Mouse (Mus musculus) CH12F3 (cell line): ENCODE measurements around the gene Foxr1.
"Not testable (repeated sequence)": the region's sequence is repeated elsewhere in the genome, so short reads cannot be mapped to it uniquely, and the experiment has no call there.

Source experiments
- in situ Hi-C: fragments of 300-500 bp; cut with MboI; formaldehyde crosslinking; loops from 2 replicates; pipeline ENCODE4 v1.14.3; 2020; ENCODE audit warnings: low sequenced_read_pairs

Foxr1 gene

GRCm38 (mm10) chr9:44417892-44418363, 23.0 kb downstream of the Foxr1 start:
- in situ Hi-C loops: no loop called here

- in situ Hi-C loops: no loop called here
Observed at GRCm38 (mm10) chr9:44417156-44417891, 23.6 kb downstream of the Foxr1 start.

GRCm38 (mm10) chr9:44412781-44413180, 28.2 kb downstream of the Foxr1 start:
- in situ Hi-C loops: no loop called here

GRCm38 (mm10) chr9:44412306-44412705, 28.6 kb downstream of the Foxr1 start:
- in situ Hi-C loops: no loop called here

- in situ Hi-C loops: no loop called here
Observed at GRCm38 (mm10) chr9:44411601-44412130, 29.3 kb downstream of the Foxr1 start.

GRCm38 (mm10) chr9:44410647-44411336, 30.1 kb downstream of the Foxr1 start:
- in situ Hi-C loops: no loop called here

GRCm38 (mm10) chr9:44408693-44409092, 32.2 kb downstream of the Foxr1 start:
- in situ Hi-C loops: not testable (repeated sequence)

GRCm38 (mm10) chr9:44407752-44408097, 33.2 kb downstream of the Foxr1 start:
- in situ Hi-C loops: no loop called here

- in situ Hi-C loops: no loop called here
Observed at GRCm38 (mm10) chr9:44406906-44407751, 33.8 kb downstream of the Foxr1 start, which contains the start of the genes Rps25 and Trappc4. TSS of gene Rps25 (plus strand) at chr9:44407139. TSS of gene Trappc4 (minus strand) at chr9:44407600.

- in situ Hi-C loops: no loop called here
Observed at GRCm38 (mm10) chr9:44405011-44405410, 35.9 kb downstream of the Foxr1 start.

- in situ Hi-C loops: no loop called here
Observed at GRCm38 (mm10) chr9:44401081-44401480, 39.9 kb downstream of the Foxr1 start.

GRCm38 (mm10) chr9:44399795-44400114, 41.2 kb downstream of the Foxr1 start:
- in situ Hi-C loops: no loop called here

GRCm38 (mm10) chr9:44399114-44399794, 41.7 kb downstream of the Foxr1 start:
- in situ Hi-C loops: no loop called here

- in situ Hi-C loops: no loop called here
Observed at GRCm38 (mm10) chr9:44398551-44398950, 42.4 kb downstream of the Foxr1 start.

GRCm38 (mm10) chr9:44398087-44398486, 42.8 kb downstream of the Foxr1 start:
- in situ Hi-C loops: no loop called here

- in situ Hi-C loops: no loop called here
Observed at GRCm38 (mm10) chr9:44396684-44397411, 44.1 kb downstream of the Foxr1 start, which contains the start of gene Slc37a4. TSS of gene Slc37a4 (plus strand) at chr9:44396852.

- in situ Hi-C loops: no loop called here
Observed at GRCm38 (mm10) chr9:44391466-44391865, 49.5 kb downstream of the Foxr1 start.

GRCm38 (mm10) chr9:44389273-44389672, 51.7 kb downstream of the Foxr1 start:
- in situ Hi-C loops: no loop called here

- in situ Hi-C loops: no loop called here
Observed at GRCm38 (mm10) chr9:44387221-44387620, 53.7 kb downstream of the Foxr1 start.

GRCm38 (mm10) chr9:44384596-44384995, 56.3 kb downstream of the Foxr1 start:
- in situ Hi-C loops: no loop called here
